In the genomic region with DNA sequence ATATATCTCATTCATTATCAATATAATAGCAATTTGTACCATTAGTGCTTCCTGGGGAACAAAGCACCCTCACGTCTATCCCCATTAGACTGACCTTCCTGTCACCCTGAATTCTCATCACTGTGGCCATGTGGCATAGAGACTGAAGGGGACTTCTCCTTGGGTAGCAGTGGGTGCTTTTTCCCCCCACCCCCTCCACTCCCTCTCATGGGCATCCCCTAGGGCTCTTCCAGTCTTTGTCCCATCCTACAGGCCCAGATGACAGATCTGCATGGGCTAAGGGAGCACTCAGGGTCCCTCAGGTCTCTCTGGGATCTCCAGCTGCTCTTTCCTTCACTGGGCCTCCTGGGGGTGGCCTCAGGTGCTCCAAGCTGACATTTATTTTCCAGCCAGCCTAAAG, we compare ENCODE assay signal across 10 mouse cellular contexts.
DNase-seq lines count a peak whose midpoint lies in the region; ATAC-seq and TF ChIP-seq lines count a peak whose summit lies in the region.
"Had no signal": no experiment of that assay in that cellular context is flagged by ENCODE, and none has a peak within 500 bp of the region (broad histone marks: within the 10 kb centered on the region; RNA-seq: fewer than 3 reads in every experiment).

No protein-coding gene starts in this region.

- dilution Hi-C loops in CH12.LX (cut with MboI; ENCODE audit: extremely low pct_ligation_motif_present, extremely low pct_unique_long_range_greater_than_20kb, low sequenced_read_pairs), result no loop called here

- no peak overlapping the region for H3K4me2 ChIP-seq in heart, embryonic 11.5 days
- H3K4me2 ChIP-seq in CH12.LX (ENCODE audit: insufficient read depth, low read depth, poor library complexity, severe bottlenecking), result no peak overlapping the region
- no peak overlapping the region for H3K4me2 ChIP-seq in forebrain, postnatal 0 days (ENCODE audit: low read depth)
- no peak overlapping the region for H3K4me2 ChIP-seq in midbrain, embryonic 15.5 days
- H3K4me2 ChIP-seq in liver, postnatal 0 days (ENCODE audit: low read depth, low read length), result no peak overlapping the region
- H3K4me2 ChIP-seq: embryonic facial prominence, embryonic 15.5 days; liver, embryonic 12.5 days had no signal

- TF ChIP-seq RAD21 in CH12.LX (IDR thresholded peaks at IDR 0.05; ENCODE audit: low read depth, low read length), result no peak

- in situ Hi-C loops in CH12.LX (cut with MboI; ENCODE audit: low pct_ligation_motif_present, low pct_unique_long_range_greater_than_20kb, low sequenced_read_pairs), result no loop called here

- no peaks in the 10 kb centered on the region for H3K36me3 ChIP-seq in heart, embryonic 11.5 days (ENCODE audit: control insufficient read depth, insufficient read depth, low read length)
- no peaks in the 10 kb centered on the region for H3K36me3 ChIP-seq in CH12.LX (replicated peaks in 1 of 2; ENCODE audit: control insufficient read depth in 1 of 2, insufficient read depth in 1 of 2, low read length in 1 of 2)
- H3K36me3 ChIP-seq in forebrain, postnatal 0 days (ENCODE audit: insufficient read depth), result peaks cover 53% of the 10 kb centered on the region
- peaks cover 10% of the 10 kb centered on the region; the same call in 1 of the 2 replicates for H3K36me3 ChIP-seq in midbrain, embryonic 15.5 days (replicated peaks)
- no peaks in the 10 kb centered on the region for H3K36me3 ChIP-seq in liver, postnatal 0 days (replicated peaks; ENCODE audit: insufficient read depth, low read length)
- H3K36me3 ChIP-seq: liver, embryonic 12.5 days had no signal

- no peaks in the 10 kb centered on the region for H3K27me3 ChIP-seq in heart, embryonic 11.5 days (ENCODE audit: control insufficient read depth, insufficient read depth, low read length)
- no peaks in the 10 kb centered on the region for H3K27me3 ChIP-seq in CH12.LX (replicated peaks)
- no peaks in the 10 kb centered on the region for H3K27me3 ChIP-seq in forebrain, postnatal 0 days (ENCODE audit: insufficient read depth, low read length)
- H3K27me3 ChIP-seq in midbrain, embryonic 15.5 days (replicated peaks), result no peaks in the 10 kb centered on the region
- no peaks in the 10 kb centered on the region for H3K27me3 ChIP-seq in liver, postnatal 0 days (ENCODE audit: insufficient read depth, low read length)
- H3K27me3 ChIP-seq: embryonic facial prominence, embryonic 15.5 days; liver, embryonic 12.5 days had no signal

- H3K4me3 ChIP-seq in heart, embryonic 11.5 days (ENCODE audit: low read depth, low read length), result no peak overlapping the region
- H3K4me3 ChIP-seq in CH12.LX (replicated peaks in 1 of 3; ENCODE audit: low read depth in 2 of 3, low read length in 2 of 3, poor library complexity in 1 of 3), result no peak overlapping the region
- H3K4me3 ChIP-seq in forebrain, postnatal 0 days (ENCODE audit: low read depth, low read length), result no peak overlapping the region
- no peak overlapping the region for H3K4me3 ChIP-seq in midbrain, embryonic 15.5 days
- H3K4me3 ChIP-seq in liver, postnatal 0 days (ENCODE audit: low read depth, low read length), result no peak overlapping the region
- H3K4me3 ChIP-seq: embryonic facial prominence, embryonic 15.5 days; liver, embryonic 12.5 days had no signal

- WGBS in heart, embryonic 11.5 days (ENCODE audit: insufficient replicate concordance), result 42% methylated on average over 1 of the region's 1 CpGs
- WGBS in forebrain, postnatal 0 days, result 6% methylated on average over 1 of the region's 1 CpGs
- WGBS in midbrain, embryonic 15.5 days, result 21% methylated on average over 1 of the region's 1 CpGs
- WGBS in liver, postnatal 0 days (ENCODE audit: insufficient replicate concordance), result 54% methylated on average over 1 of the region's 1 CpGs

- H3K79me2 ChIP-seq in CH12.LX (replicated peaks; ENCODE audit: control insufficient read depth, extremely low read depth, insufficient read depth, poor library complexity, severe bottlenecking), result no peaks in the 10 kb centered on the region

- ATAC-seq in heart, embryonic 11.5 days (replicated peaks; ENCODE audit: insufficient number of reproducible peaks, low FRiP score, low TSS enrichment), result 0 out of 2 replicates have a peak, but pooled peaks have one; percentile 26
- ATAC-seq in forebrain, postnatal 0 days, result peak; percentile 14; the same call in 1 of the 2 replicates
- ATAC-seq in midbrain, embryonic 15.5 days (replicated peaks), result peak; percentile 60
- ATAC-seq in liver, postnatal 0 days, result no peak
- ATAC-seq: liver, embryonic 12.5 days had no signal

- 0 out of 2 replicates have a peak, but pooled peaks cover 2% of the 10 kb centered on the region for H3K4me1 ChIP-seq in heart, embryonic 11.5 days (ENCODE audit: control insufficient read depth, insufficient read depth, low read length)
- H3K4me1 ChIP-seq in CH12.LX (ENCODE audit: control insufficient read depth in 1 of 2, insufficient read depth in 2 of 2), result peaks cover 13 to 29% of the 10 kb centered on the region in 2 experiments
- H3K4me1 ChIP-seq in forebrain, postnatal 0 days (ENCODE audit: insufficient read depth), result peaks cover 15% of the 10 kb centered on the region; the same call in 1 of the 2 replicates
- peaks cover 18% of the 10 kb centered on the region for H3K4me1 ChIP-seq in midbrain, embryonic 15.5 days
- H3K4me1 ChIP-seq in liver, postnatal 0 days (ENCODE audit: insufficient read depth), result no peaks in the 10 kb centered on the region
- H3K4me1 ChIP-seq: liver, embryonic 12.5 days had no signal

- no peak for TF ChIP-seq POLR2A in CH12.LX (IDR thresholded peaks at IDR 0.05; ENCODE audit: low read depth, low read length)

- no peaks in the 10 kb centered on the region for H3K9me3 ChIP-seq in heart, embryonic 11.5 days (replicated peaks; ENCODE audit: control insufficient read depth, low read length)
- H3K9me3 ChIP-seq in CH12.LX (replicated peaks; ENCODE audit: low read length), result no peaks in the 10 kb centered on the region
- no peaks in the 10 kb centered on the region for H3K9me3 ChIP-seq in forebrain, postnatal 0 days (ENCODE audit: low read length)
- H3K9me3 ChIP-seq in midbrain, embryonic 15.5 days, result no peaks in the 10 kb centered on the region
- H3K9me3 ChIP-seq in liver, postnatal 0 days (ENCODE audit: low read length), result no peaks in the 10 kb centered on the region
- H3K9me3 ChIP-seq: embryonic facial prominence, embryonic 15.5 days; liver, embryonic 12.5 days had no signal

- TF ChIP-seq EP300 in CH12.LX (IDR thresholded peaks at IDR 0.05; ENCODE audit: low read length), result no peak
- TF ChIP-seq EP300 in liver, postnatal 0 days (IDR thresholded peaks at IDR 0.05; ENCODE audit: low read depth), result no peak

- TF ChIP-seq CTCF in CH12.LX (conservative IDR thresholded peaks at IDR 0.05 in 1 of 2, IDR thresholded peaks at IDR 0.05 in 1 of 2; ENCODE audit: low read depth in 2 of 2, low read length in 2 of 2), result no peak
- TF ChIP-seq CTCF in forebrain, postnatal 0 days (IDR thresholded peaks at IDR 0.05; ENCODE audit: low read depth), result no peak
- no peak for TF ChIP-seq CTCF in liver, postnatal 0 days (IDR thresholded peaks at IDR 0.05; ENCODE audit: low read depth)

- H3K27ac ChIP-seq in heart, embryonic 11.5 days (ENCODE audit: low read depth, low read length), result no peak overlapping the region
- H3K27ac ChIP-seq in CH12.LX (ENCODE audit: insufficient read depth, low read depth), result no peak overlapping the region
- peak overlapping the region; percentile 74 for H3K27ac ChIP-seq in forebrain, postnatal 0 days (ENCODE audit: low read depth, low read length)
- H3K27ac ChIP-seq in midbrain, embryonic 15.5 days, result peak overlapping the region; percentile 79
- no peak overlapping the region for H3K27ac ChIP-seq in liver, postnatal 0 days (ENCODE audit: low read depth)
- H3K27ac ChIP-seq: embryonic facial prominence, embryonic 15.5 days; liver, embryonic 12.5 days had no signal

- no peak for DNase-seq in heart, postnatal 4 days
- DNase-seq in CH12.LX (ENCODE audit: extremely low read depth), result peak; percentile 2
- DNase-seq in forebrain, postnatal 0 days, result no peak
- DNase-seq in liver, postnatal 0 days, result no peak
- DNase-seq in cerebellum, postnatal 25 days, result no peak
- no peak for DNase-seq in embryo, embryonic 10 days (ENCODE audit: low spot score)

- H3K9ac ChIP-seq in heart, embryonic 11.5 days (ENCODE audit: low read depth, low read length), result no peak overlapping the region
- no peak overlapping the region for H3K9ac ChIP-seq in CH12.LX (ENCODE audit: insufficient read depth, low read depth)
- H3K9ac ChIP-seq in forebrain, postnatal 0 days, result no peak overlapping the region
- H3K9ac ChIP-seq in midbrain, embryonic 15.5 days, result no peak overlapping the region
- H3K9ac ChIP-seq in liver, postnatal 0 days (replicated peaks), result no peak overlapping the region
- H3K9ac ChIP-seq: embryonic facial prominence, embryonic 15.5 days; liver, embryonic 12.5 days had no signal

TF ChIP-seq in CH12.LX, 34 proteins besides CTCF, POLR2A, EP300 and RAD21:
- no peak for TF ChIP-seq MXI1 (IDR thresholded peaks at IDR 0.05; ENCODE audit: low read depth, low read length)

Comparison
In these comparisons a context has a peak if more than half of its experiments do, and no peak if none do; other contexts are left out.
1. H3K27ac ChIP-seq: peak in forebrain, postnatal 0 days (single experiment) and midbrain, embryonic 15.5 days (single experiment); none in heart, embryonic 11.5 days (single experiment), CH12.LX (single experiment) and liver, postnatal 0 days (single experiment).